Mouse (Mus musculus): ENCODE results near the gene Cltc.

The Cltc gene

DNA sequence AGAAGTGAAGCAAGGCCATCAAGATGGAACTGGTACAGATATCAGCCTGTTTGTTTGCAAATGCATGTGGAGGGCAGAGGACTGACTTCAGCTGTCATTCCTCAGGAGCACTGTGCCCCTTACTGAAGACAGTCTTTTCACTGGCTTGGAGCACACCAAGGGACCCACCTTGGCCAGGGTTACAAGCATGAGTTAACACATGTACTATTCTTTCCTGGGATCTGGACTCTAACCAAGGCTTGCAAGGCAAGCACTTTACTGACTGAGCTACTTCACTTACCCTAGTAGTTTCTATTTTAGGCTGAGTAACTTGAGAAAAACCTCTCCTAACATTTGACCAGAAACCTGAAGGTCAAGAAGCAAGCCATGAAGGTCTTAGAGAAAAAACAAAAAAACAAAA lies 42.8 kb downstream of the Cltc start:
- peaks cover 95% of the 10 kb centered on the region for H3K36me3 ChIP-seq (ENCODE audit: insufficient read depth, low read length)
- no peaks in the 10 kb centered on the region for H3K27me3 ChIP-seq (ENCODE audit: insufficient read depth, low read length)
- no peak overlapping the region for H3K4me3 ChIP-seq (replicated peaks; ENCODE audit: low read length)
- no peak for TF ChIP-seq NANOG (IDR thresholded peaks at IDR 0.05; ENCODE audit: borderline replicate concordance, low read length)
- no peak for TF ChIP-seq POU5F1 (IDR thresholded peaks at IDR 0.05; ENCODE audit: borderline replicate concordance, low read length)
- TF ChIP-seq CTCF (conservative IDR thresholded peaks at IDR 0.05; ENCODE audit: low read length), result no peak
- no peaks in the 10 kb centered on the region for H3K9me3 ChIP-seq (ENCODE audit: low read length)
- no peaks in the 10 kb centered on the region for H3K4me1 ChIP-seq (replicated peaks; ENCODE audit: low read depth, low read length)

DNA sequence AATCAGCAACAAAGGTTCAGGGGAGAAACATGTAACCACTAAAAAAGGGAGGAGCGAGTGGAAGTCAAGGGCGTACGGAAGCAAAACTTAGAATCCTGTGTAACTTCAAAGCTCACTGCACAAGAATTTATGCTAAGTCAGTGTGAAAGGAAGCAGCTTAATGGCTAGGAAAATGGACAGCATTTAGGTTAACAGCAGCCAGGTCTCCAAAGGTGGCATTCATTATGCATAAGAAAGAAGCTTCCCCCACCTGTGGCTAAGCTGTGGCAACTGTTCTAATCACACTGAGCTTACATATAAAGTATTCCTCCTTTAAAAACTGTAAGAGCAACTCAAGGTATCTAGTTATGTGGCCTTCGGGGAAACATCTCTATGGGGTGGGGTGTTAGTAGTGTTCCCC lies 56.2 kb downstream of the Cltc start:
- TF ChIP-seq POU5F1 (IDR thresholded peaks at IDR 0.05; ENCODE audit: borderline replicate concordance, low read length) (peak; percentile 90; the same call in 1 of the 2 replicates), CTCF (conservative IDR thresholded peaks at IDR 0.05; ENCODE audit: low read length) (no peak), NANOG (IDR thresholded peaks at IDR 0.05; ENCODE audit: borderline replicate concordance, low read length) (peak; percentile 86)
- Histone ChIP-seq H3K9me3 (ENCODE audit: low read length) (no peaks in the 10 kb centered on the region), H3K36me3 (ENCODE audit: insufficient read depth, low read length) (peaks cover 94% of the 10 kb centered on the region), H3K27me3 (ENCODE audit: insufficient read depth, low read length) (no peaks in the 10 kb centered on the region), H3K4me1 (replicated peaks; ENCODE audit: low read depth, low read length) (peaks cover 45% of the 10 kb centered on the region), H3K4me3 (replicated peaks; ENCODE audit: low read length) (no peak overlapping the region)

DNA sequence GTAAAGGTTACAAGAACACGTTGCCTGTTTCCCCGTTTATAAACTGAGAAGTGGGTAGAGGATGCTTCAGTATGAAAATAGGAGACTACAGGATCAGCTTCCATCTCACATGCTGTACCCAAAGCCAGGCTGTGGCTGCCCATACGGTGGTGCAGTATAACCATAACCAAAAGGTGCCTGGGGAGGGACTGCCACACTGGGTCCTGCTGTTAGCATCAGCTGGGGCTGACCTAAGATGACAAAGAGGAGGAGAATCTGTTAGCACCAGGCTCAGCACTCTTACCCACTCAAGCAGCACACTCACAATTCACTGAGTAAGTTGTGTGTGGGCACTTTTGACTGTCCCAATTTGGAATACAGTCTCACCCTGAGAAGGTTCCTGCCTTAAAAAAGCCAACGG lies 61.9 kb downstream of the Cltc start:
- H3K4me1 ChIP-seq (replicated peaks; ENCODE audit: low read depth, low read length), result peaks cover 23% of the 10 kb centered on the region
- no peak for TF ChIP-seq POU5F1 (IDR thresholded peaks at IDR 0.05; ENCODE audit: borderline replicate concordance, low read length)
- no peak for TF ChIP-seq NANOG (IDR thresholded peaks at IDR 0.05; ENCODE audit: borderline replicate concordance, low read length)
- no peak overlapping the region for H3K4me3 ChIP-seq (replicated peaks; ENCODE audit: low read length)
- H3K27me3 ChIP-seq (ENCODE audit: insufficient read depth, low read length), result no peaks in the 10 kb centered on the region
- H3K36me3 ChIP-seq (ENCODE audit: insufficient read depth, low read length), result peaks cover 97% of the 10 kb centered on the region
- H3K9me3 ChIP-seq (ENCODE audit: low read length), result no peaks in the 10 kb centered on the region

DNA sequence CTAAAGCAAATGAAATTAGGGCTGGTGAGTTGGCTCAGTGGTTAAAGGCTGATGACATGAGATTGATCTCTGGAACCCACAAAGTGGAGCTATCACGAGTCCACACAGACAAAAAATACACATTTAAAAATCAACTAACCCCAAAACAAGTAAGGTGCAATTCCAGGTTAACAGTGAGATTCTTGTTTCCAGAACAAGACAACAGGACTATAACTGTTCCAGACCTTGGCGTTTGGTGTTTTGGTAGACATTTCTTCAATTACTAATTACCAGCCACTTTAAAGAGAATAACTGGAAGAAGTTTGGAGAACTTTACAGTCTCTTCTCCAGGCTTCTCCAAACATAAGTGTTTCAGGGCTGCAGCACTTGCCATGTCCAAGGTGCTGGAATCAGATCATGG lies 64.8 kb downstream of the Cltc start:
- no peak overlapping the region for H3K4me3 ChIP-seq (replicated peaks; ENCODE audit: low read length)
- H3K27me3 ChIP-seq (ENCODE audit: insufficient read depth, low read length), result no peaks in the 10 kb centered on the region
- H3K36me3 ChIP-seq (ENCODE audit: insufficient read depth, low read length), result peaks cover 97% of the 10 kb centered on the region
- no peaks in the 10 kb centered on the region for H3K9me3 ChIP-seq (ENCODE audit: low read length)
- no peak for TF ChIP-seq POU5F1 (IDR thresholded peaks at IDR 0.05; ENCODE audit: borderline replicate concordance, low read length)
- no peak for TF ChIP-seq NANOG (IDR thresholded peaks at IDR 0.05; ENCODE audit: borderline replicate concordance, low read length)
- no peak for TF ChIP-seq CTCF (conservative IDR thresholded peaks at IDR 0.05; ENCODE audit: low read length)
- H3K4me1 ChIP-seq (replicated peaks; ENCODE audit: low read depth, low read length), result 0 out of 2 replicates have a peak, but pooled peaks cover under 1% of the 10 kb centered on the region

DNA sequence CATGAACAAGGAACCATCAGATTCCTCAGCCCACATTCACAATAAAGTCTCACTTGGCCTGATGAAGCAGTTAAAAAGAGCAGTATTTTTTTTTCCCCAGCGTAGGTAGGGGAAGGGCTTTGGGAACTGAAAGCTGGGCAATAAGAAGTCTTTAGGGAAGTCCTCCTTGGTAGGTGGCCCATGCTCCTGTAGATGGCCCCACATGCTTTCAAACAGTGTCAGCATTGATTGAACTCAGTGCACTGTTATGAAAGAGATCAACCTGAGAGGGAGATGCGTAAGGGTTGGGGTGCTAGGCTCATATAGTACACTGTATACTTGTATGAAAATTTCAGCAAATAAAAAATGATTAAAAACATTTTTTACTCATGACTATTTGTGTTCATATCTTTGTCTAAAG lies 65.4 kb downstream of the Cltc start:
- Histone ChIP-seq H3K9me3 (ENCODE audit: low read length) (no peaks in the 10 kb centered on the region), H3K27me3 (ENCODE audit: insufficient read depth, low read length) (no peaks in the 10 kb centered on the region), H3K4me3 (replicated peaks; ENCODE audit: low read length) (no peak overlapping the region), H3K4me1 (replicated peaks; ENCODE audit: low read depth, low read length) (0 out of 2 replicates have a peak, but pooled peaks cover 6% of the 10 kb centered on the region), H3K36me3 (ENCODE audit: insufficient read depth, low read length) (peaks cover 97% of the 10 kb centered on the region)
- TF ChIP-seq CTCF (conservative IDR thresholded peaks at IDR 0.05; ENCODE audit: low read length) (no peak), NANOG (IDR thresholded peaks at IDR 0.05; ENCODE audit: borderline replicate concordance, low read length) (no peak), POU5F1 (IDR thresholded peaks at IDR 0.05; ENCODE audit: borderline replicate concordance, low read length) (no peak)

DNA sequence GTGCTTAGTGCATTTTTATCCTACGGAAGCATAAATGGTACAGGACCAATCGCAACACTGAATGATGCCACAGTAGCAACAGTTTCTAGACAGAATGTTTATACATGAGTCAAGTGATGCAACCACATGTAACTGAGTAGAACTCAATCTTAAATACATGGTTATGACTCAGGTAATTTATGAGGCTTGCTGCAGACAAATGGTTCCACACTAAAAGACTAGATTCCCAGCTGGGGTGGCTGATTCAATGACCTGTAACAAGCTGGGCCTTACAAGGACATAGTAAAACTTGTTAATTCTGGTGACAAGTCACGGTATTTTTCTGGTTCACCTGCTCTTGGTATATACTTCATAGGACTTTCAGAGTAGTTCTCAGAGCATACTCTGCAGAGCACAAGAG lies 65.9 kb downstream of the Cltc start:
- Histone ChIP-seq H3K36me3 (ENCODE audit: insufficient read depth, low read length) (peaks cover 98% of the 10 kb centered on the region), H3K9me3 (ENCODE audit: low read length) (no peaks in the 10 kb centered on the region), H3K4me3 (replicated peaks; ENCODE audit: low read length) (no peak overlapping the region), H3K27me3 (ENCODE audit: insufficient read depth, low read length) (no peaks in the 10 kb centered on the region), H3K4me1 (replicated peaks; ENCODE audit: low read depth, low read length) (peaks cover 10% of the 10 kb centered on the region; the same call in 1 of the 2 replicates)
- TF ChIP-seq POU5F1 (IDR thresholded peaks at IDR 0.05; ENCODE audit: borderline replicate concordance, low read length) (no peak), CTCF (conservative IDR thresholded peaks at IDR 0.05; ENCODE audit: low read length) (no peak), NANOG (IDR thresholded peaks at IDR 0.05; ENCODE audit: borderline replicate concordance, low read length) (no peak)

DNA sequence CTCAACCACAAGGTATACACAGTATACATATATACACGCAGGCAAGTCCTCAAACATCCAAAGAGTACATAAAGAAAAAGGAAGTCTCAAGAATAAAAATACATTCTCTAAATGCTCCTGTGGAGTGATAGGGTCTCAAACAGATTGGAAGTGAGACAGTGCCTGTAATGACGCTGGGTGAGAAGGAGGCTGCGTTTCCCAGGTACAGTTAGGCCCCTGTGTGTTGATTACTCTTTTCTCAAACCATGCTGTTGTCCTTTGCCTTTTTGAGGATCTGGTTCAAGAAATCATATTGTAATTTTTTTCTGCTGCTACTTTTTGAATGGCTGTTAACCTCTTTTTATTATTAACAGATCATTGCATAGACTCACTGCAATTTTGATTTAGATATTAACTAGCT lies 67.0 kb downstream of the Cltc start:
- H3K9me3 ChIP-seq (ENCODE audit: low read length), result no peaks in the 10 kb centered on the region
- no peak for TF ChIP-seq NANOG (IDR thresholded peaks at IDR 0.05; ENCODE audit: borderline replicate concordance, low read length)
- TF ChIP-seq POU5F1 (IDR thresholded peaks at IDR 0.05; ENCODE audit: borderline replicate concordance, low read length), result no peak
- TF ChIP-seq CTCF (conservative IDR thresholded peaks at IDR 0.05; ENCODE audit: low read length), result no peak

DNA sequence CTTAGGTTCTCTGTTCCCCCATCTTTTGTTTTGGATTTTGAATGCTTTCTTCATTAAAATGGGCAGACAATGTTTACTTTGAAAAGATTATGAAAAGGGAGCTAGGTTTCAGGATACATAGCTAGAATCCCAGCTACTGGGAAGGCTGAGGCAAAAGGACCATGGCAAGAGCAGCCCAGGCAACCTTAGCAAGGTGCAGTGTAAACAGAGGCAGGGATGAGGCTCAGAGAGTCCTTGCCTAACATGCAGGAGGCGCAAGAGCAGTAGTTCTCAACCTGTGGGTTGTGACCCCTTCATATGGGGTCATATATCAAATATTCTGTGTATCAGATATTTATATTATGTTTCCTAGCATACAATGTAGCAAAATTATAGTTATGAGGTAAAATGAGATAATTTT lies 72.0 kb downstream of the Cltc start:
- TF ChIP-seq POU5F1 (IDR thresholded peaks at IDR 0.05; ENCODE audit: borderline replicate concordance, low read length), result no peak
- TF ChIP-seq NANOG (IDR thresholded peaks at IDR 0.05; ENCODE audit: borderline replicate concordance, low read length), result no peak
- TF ChIP-seq CTCF (conservative IDR thresholded peaks at IDR 0.05; ENCODE audit: low read length), result no peak
- Histone ChIP-seq H3K4me3 (replicated peaks; ENCODE audit: low read length) (peak overlapping the region; percentile 98), H3K27me3 (ENCODE audit: insufficient read depth, low read length) (no peaks in the 10 kb centered on the region), H3K4me1 (replicated peaks; ENCODE audit: low read depth, low read length) (peaks cover 38% of the 10 kb centered on the region), H3K36me3 (ENCODE audit: insufficient read depth, low read length) (peaks cover 53% of the 10 kb centered on the region), H3K9me3 (ENCODE audit: low read length) (no peaks in the 10 kb centered on the region)

More for the DNA sequence above, 67.0 kb downstream of the Cltc start:
- Histone ChIP-seq H3K36me3 (ENCODE audit: insufficient read depth, low read length) (peaks cover 100% of the 10 kb centered on the region), H3K4me3 (replicated peaks; ENCODE audit: low read length) (no peak overlapping the region), H3K4me1 (replicated peaks; ENCODE audit: low read depth, low read length) (peaks cover 20% of the 10 kb centered on the region), H3K27me3 (ENCODE audit: insufficient read depth, low read length) (no peaks in the 10 kb centered on the region)

All from E14TG2a.4 (cell line).